Mouse (Mus musculus) liver, embryonic 12.5 days (tissue): Measurements from ENCODE around the gene Phox2a. TPM values are rescaled to one million over a fixed set of nuclear protein-coding genes. Genes with fewer than 3 reads are reported as not detected.

ENCODE experiments used
- ATAC-seq: fragments of 200-750 bp; cut with Nextera tagmentation; 2 replicates; pipeline ENCODE4 v1.8.0; 2017; ENCODE audit warnings: moderate number of reproducible peaks, mild to moderate bottlenecking, moderate library complexity
- H3K27ac ChIP-seq: fragments of 300-500 bp; sonication (generic); 2 replicates; pipeline ENCODE4 v1.5.1; 2016; ENCODE audit warnings: mild to moderate bottlenecking
- H3K27me3 ChIP-seq: fragments of 300-500 bp; sonication (generic); replicated peaks from 2 replicates; pipeline ENCODE4 v1.6.1; 2016; ENCODE audit warnings: mild to moderate bottlenecking, moderate library complexity
- H3K36me3 ChIP-seq: fragments of 300-500 bp; sonication (generic); 2 replicates; pipeline ENCODE4 v1.6.1; 2016; ENCODE audit warnings: mild to moderate bottlenecking, moderate library complexity
- H3K4me1 ChIP-seq: fragments of 300-500 bp; sonication (generic); 2 replicates; pipeline ENCODE4 v1.6.1; 2016
- H3K4me2 ChIP-seq: fragments of 300-500 bp; sonication (generic); 2 replicates; pipeline ENCODE4 v1.6.1; 2016; ENCODE audit warnings: mild to moderate bottlenecking, moderate library complexity
- H3K4me3 ChIP-seq: fragments of 300-500 bp; sonication (generic); 2 replicates; pipeline ENCODE4 v1.5.1; 2016; ENCODE audit warnings: mild to moderate bottlenecking, moderate library complexity
- H3K9ac ChIP-seq: fragments of 300-500 bp; sonication (generic); 2 replicates; pipeline ENCODE4 v1.6.1; 2016; ENCODE audit warnings: mild to moderate bottlenecking, moderate library complexity
- H3K9me3 ChIP-seq: fragments of 300-500 bp; sonication (generic); replicated peaks from 2 replicates; pipeline ENCODE4 v1.6.1; 2016; ENCODE audit warnings: mild to moderate bottlenecking, moderate library complexity
- WGBS: fragments of 180-500 bp; shearing (Covaris S2); methylation state at CpG from one replicate; pipeline ENCODE4 v1.1.7; 2016; ENCODE audit not compliant: insufficient replicate concordance; 5-methylcytosine and 5-hydroxymethylcytosine counted together
- polyA plus RNA-seq: library from polyadenylated mRNA; unstranded; fragments of >200 nt; fragmentation: Nextera tagmentation; extraction: Ambion mirVana; gene quantifications from 2 replicates; pipeline ENCODE4 v1.2.1, GENCODE M21; 2016

The Phox2a gene
- polyA plus RNA-seq, 1 experiment from 2014 or later: 0.07 TPM

DNA sequence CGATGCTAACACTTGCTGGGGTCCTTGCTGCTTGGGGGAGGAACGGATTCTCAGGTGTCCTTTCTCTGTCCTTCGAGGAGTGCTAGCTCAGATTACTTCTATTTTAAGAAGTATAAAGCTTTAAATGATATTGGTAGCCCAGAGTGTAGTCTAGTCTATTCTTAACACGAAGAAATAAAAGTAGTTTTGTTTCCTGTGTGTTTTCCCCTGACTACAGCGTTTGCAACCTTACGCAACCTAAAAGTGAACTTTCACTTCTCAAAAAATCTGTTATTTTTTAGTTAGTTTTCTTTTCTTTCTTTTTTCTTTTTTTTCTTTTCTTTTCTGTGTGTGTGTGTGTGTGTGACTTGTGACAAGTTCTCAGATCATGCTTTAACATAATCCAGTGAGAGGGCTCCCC, 33.6 kb downstream of the Phox2a start:
- Histone ChIP-seq H3K4me2 (no peak overlapping the region), H3K27ac (no peak overlapping the region), H3K27me3 (peaks cover 7% of the 10 kb centered on the region; the same call in 1 of the 2 replicates), H3K9ac (no peak overlapping the region), H3K4me1 (no peaks in the 10 kb centered on the region), H3K4me3 (no peak overlapping the region), H3K9me3 (no peaks in the 10 kb centered on the region), H3K36me3 (no peaks in the 10 kb centered on the region)
- WGBS: 65% methylated on average over 6 of the region's 6 CpGs
- ATAC-seq: no peak

DNA sequence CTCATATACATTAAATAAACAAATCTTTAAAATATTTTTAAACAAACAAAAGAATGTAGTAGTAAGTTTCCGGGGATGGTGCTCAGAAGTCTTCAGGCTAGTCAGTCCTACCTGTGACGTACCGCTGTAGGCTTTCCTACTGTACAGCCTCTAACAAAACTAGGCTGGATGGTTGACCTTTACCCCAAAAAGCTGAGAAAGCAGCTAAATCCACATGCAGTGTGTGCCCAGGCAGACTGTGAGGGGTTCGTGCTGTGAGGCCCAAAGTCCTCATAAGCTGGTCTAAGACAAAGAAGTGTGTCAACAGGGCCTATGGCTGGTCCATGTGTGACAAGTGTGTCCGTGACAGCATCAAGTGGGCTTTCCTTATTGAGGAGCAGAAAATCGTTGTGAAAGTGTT, 34.7 kb downstream of the Phox2a start:
- H3K4me1 ChIP-seq: no peaks in the 10 kb centered on the region
- H3K9ac ChIP-seq: no peak overlapping the region
- 72% methylated on average over 6 of the region's 6 CpGs for WGBS
- H3K4me2 ChIP-seq: no peak overlapping the region
- H3K36me3 ChIP-seq: no peaks in the 10 kb centered on the region
- peaks cover 7% of the 10 kb centered on the region; the same call in 1 of the 2 replicates for H3K27me3 ChIP-seq
- no peak overlapping the region for H3K27ac ChIP-seq
- H3K9me3 ChIP-seq: no peaks in the 10 kb centered on the region
- ATAC-seq: no peak
- no peak overlapping the region for H3K4me3 ChIP-seq

DNA sequence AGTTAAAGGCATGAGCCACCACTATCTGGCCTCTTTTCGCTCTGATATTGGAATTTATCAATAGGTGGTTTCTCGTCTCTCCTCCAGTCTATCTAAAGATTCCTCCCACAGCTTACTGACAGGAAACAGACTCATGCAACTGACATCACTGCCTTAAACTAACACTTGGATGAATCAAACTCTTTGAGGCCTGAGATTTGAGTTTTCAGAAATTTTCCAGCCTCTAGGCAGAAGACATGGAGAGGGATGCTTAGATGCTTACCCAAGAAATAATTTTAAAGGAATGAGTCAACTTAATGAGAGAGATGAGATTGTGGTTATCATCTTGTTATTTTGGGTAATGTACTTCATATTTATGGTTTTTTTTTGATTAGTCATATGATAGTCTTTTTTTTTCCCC, 35.7 kb downstream of the Phox2a start:
- 33% methylated on average over 2 of the region's 2 CpGs for WGBS
- Histone ChIP-seq H3K27ac (no peak overlapping the region), H3K9me3 (no peaks in the 10 kb centered on the region), H3K4me2 (no peak overlapping the region), H3K36me3 (no peaks in the 10 kb centered on the region), H3K4me1 (no peaks in the 10 kb centered on the region), H3K4me3 (no peak overlapping the region), H3K9ac (no peak overlapping the region), H3K27me3 (peaks cover 7% of the 10 kb centered on the region; the same call in 1 of the 2 replicates)
- ATAC-seq: no peak

DNA sequence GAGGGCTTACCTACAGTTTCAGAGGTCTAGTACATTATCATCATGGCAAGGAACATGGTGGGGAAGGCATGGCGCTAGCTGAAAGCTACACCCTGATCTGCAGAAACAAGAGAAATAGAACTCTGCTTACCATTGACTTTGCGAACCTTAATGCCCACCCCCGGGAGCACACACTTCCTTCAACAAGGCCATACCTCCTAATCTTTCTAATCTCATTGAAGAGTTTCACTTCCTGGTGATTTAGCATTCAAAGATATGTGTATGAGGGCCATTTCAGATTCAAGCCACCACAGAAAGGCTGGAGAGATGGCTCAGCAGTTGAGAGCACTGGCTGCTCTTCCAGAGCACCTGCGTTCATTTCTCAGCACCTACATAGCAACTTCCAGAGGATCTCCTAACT, 39.0 kb downstream of the Phox2a start, which contains the start of gene Folr2:
Gene Folr2, minus strand, starts transcription at position 101 of the 400 bp plus-strand sequence.
- Histone ChIP-seq H3K4me2 (no peak within 1 kb of the TSS), H3K9ac (no peak within 1 kb of the TSS), H3K27me3 (peaks cover 4% of the 10 kb centered on the region; the same call in 1 of the 2 replicates), H3K4me3 (no peak within 1 kb of the TSS), H3K36me3 (no peaks in the 10 kb centered on the region), H3K4me1 (no peaks in the 10 kb centered on the region), H3K27ac (no peak within 1 kb of the TSS), H3K9me3 (no peaks in the 10 kb centered on the region)
- WGBS: 79% methylated on average over 4 of the region's 4 CpGs
- ATAC-seq: no peak

DNA sequence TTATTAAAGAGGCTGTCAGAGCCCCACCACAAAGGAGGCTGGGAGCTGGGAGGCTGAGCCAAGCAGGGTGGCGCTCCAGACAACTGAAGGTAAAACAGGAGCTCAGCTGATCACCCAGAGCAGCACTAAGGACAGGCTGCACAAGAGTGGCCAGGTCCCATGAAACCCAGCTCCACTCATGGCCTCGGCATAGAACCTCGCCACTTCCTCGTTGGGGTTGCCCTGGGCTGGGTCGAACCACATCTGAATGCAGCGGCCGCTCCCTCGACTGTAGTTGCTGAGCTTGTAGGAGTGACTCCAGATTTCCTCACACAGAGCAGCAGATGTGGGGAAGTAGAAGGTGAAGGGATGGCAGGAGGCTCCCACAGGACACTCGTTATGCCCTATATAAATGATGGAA, 40.2 kb downstream of the Phox2a start:
- no peaks in the 10 kb centered on the region for H3K9me3 ChIP-seq
- no peaks in the 10 kb centered on the region for H3K36me3 ChIP-seq
- H3K4me2 ChIP-seq: no peak overlapping the region
- H3K4me1 ChIP-seq: no peaks in the 10 kb centered on the region
- H3K9ac ChIP-seq: no peak overlapping the region
- no peak for ATAC-seq
- peaks cover 4% of the 10 kb centered on the region; the same call in 1 of the 2 replicates for H3K27me3 ChIP-seq
- WGBS: 60% methylated on average over 9 of the region's 9 CpGs
- H3K27ac ChIP-seq: no peak overlapping the region
- no peak overlapping the region for H3K4me3 ChIP-seq

DNA sequence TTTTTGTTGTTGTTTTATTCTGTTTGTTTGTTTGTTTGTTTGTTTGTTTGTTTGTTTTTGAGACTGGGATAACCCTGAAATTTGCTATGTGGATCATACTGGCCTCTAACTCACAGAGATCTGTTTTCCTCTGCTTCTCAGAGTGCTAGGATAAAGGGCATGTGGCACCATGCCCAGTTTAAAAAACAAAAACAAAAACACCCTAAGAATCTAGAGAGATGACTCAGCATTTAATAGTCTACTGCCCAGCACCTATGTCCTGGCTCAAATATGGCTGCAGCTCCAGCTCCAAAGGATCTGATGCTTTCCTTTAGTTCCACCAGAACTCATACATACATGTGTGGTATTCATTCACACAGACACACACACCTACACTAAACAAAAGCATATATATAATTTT, 42.9 kb downstream of the Phox2a start:
- H3K27ac ChIP-seq: no peak overlapping the region
- H3K9ac ChIP-seq: no peak overlapping the region
- H3K27me3 ChIP-seq: peaks cover 4% of the 10 kb centered on the region; the same call in 1 of the 2 replicates

DNA sequence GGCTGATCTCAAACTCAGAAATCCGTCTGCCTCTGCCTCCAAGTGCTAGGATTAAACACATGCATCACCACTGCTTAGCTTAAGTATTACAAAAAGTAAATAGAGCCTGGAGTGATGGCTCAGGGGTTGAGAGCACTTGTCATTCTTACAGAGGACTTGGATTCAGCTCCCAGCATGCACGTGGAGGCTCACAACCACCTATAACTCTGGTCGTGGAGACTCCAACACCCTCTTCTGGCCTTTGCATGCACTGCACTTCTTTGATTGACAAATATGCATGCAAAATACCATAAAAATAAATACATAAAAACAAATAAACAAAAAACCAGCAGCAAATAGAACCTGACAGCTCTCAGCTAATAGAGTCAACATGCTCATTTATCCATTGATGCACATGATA, 44.2 kb downstream of the Phox2a start:
- Histone ChIP-seq H3K36me3 (no peaks in the 10 kb centered on the region), H3K9ac (no peak overlapping the region), H3K9me3 (no peaks in the 10 kb centered on the region), H3K27me3 (no peaks in the 10 kb centered on the region), H3K27ac (no peak overlapping the region), H3K4me2 (no peak overlapping the region), H3K4me1 (no peaks in the 10 kb centered on the region), H3K4me3 (no peak overlapping the region)
- WGBS: 58% methylated on average over 3 of the region's 3 CpGs
- ATAC-seq: no peak

More for the DNA sequence above, 42.9 kb downstream of the Phox2a start:
- Histone ChIP-seq H3K9me3 (no peaks in the 10 kb centered on the region), H3K4me1 (no peaks in the 10 kb centered on the region), H3K4me2 (no peak overlapping the region), H3K4me3 (no peak overlapping the region), H3K36me3 (no peaks in the 10 kb centered on the region)
- ATAC-seq: no peak

DNA sequence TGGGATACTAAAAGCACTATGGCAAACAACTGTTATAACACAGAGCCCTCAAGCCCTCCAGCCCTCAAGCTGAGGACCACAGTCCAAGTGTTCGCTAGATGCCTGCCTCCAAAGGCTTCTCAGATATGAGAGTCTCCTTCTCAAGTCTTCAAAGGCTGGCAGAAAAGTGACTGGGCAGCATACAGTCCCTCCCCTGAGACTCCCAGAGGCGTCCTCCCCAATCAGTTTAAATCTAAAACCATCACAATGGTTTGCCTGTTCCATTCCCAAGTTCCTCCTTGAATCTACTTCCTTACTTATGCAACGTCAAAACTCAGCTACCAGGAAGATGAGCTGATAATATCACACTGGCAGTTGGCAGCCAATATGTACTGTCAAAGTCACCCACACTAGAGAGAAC, 45.3 kb downstream of the Phox2a start, which contains the start of gene Anapc15:
Gene Anapc15, plus strand, starts transcription at position 301 of the 400 bp plus-strand sequence.
- Histone ChIP-seq H3K9ac (no peak within 1 kb of the TSS), H3K4me1 (no peaks in the 10 kb centered on the region), H3K36me3 (no peaks in the 10 kb centered on the region), H3K27me3 (no peaks in the 10 kb centered on the region), H3K9me3 (no peaks in the 10 kb centered on the region), H3K4me2 (no peak within 1 kb of the TSS), H3K4me3 (no peak within 1 kb of the TSS), H3K27ac (no peak within 1 kb of the TSS)
- WGBS: 45% methylated on average over 3 of the region's 3 CpGs
- no peak for ATAC-seq

DNA sequence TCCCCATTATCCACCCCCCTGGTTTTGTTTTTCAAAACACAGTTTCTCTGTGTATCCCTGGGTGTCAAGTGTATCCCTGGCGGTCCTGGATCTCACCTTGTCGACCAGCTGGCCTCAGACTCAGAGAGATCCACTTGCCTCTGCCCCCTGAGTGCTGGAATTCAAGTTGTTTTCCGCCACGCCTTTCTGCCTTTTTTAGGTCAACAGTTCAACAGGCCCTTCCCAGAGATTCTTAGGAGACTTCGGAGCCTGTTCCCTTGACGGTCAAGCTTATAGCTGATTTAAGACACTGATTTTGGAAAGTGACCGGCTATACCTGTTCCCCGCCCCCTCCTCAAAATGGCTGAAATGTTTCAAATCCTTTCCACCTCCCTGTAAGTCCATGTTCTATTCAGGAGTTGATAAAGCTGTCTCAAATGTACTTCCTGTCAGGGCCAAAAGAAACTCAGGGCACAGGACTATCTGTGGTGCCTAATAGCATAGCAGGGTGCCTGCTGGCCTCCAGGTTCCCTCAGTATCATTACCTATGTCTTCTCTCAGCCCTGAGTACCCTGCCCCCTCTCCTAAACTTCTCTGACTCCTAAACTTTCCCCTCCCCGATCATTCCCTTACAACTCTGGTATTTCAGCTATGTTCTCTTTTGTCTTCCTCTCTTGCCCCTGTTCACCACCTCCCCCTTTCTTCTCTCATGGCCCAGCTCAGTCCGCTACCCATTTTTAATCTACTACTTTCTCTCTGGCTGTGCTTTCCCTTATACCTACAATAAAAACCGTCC, 48.6 kb downstream of the Phox2a start:
- Histone ChIP-seq H3K27ac (no peak overlapping the region), H3K36me3 (no peaks in the 10 kb centered on the region), H3K9me3 (no peaks in the 10 kb centered on the region), H3K4me3 (no peak overlapping the region), H3K27me3 (0 out of 2 replicates have a peak, but pooled peaks cover 4% of the 10 kb centered on the region), H3K4me2 (no peak overlapping the region), H3K4me1 (no peaks in the 10 kb centered on the region), H3K9ac (no peak overlapping the region)
- ATAC-seq: no peak
- WGBS: 71% methylated on average over 11 of the region's 11 CpGs

DNA sequence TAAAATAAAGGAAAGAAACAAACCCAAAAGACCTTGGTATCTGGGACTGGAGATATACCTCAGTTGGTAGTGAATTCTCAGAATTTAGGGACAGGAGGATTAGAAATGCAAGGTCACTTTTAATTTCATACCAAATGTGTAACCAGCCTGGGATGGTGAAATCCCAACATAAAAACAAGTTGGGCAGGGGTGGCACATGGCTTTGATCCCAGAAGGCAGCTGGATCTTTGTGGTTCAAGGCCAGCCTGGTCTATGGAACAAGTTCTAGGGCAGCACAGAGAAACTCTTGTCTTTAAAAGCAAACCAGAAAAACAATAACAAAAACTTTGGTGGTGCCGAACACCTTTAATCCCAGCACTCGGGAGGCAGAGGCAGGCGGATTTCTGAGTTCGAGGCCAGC, 49.4 kb downstream of the Phox2a start:
- Histone ChIP-seq H3K4me3 (no peak overlapping the region), H3K27me3 (0 out of 2 replicates have a peak, but pooled peaks cover 4% of the 10 kb centered on the region), H3K4me1 (no peaks in the 10 kb centered on the region), H3K4me2 (no peak overlapping the region), H3K27ac (no peak overlapping the region), H3K9me3 (no peaks in the 10 kb centered on the region), H3K9ac (no peak overlapping the region), H3K36me3 (no peaks in the 10 kb centered on the region)
- no peak for ATAC-seq
- WGBS: 80% methylated on average over 4 of the region's 4 CpGs

DNA sequence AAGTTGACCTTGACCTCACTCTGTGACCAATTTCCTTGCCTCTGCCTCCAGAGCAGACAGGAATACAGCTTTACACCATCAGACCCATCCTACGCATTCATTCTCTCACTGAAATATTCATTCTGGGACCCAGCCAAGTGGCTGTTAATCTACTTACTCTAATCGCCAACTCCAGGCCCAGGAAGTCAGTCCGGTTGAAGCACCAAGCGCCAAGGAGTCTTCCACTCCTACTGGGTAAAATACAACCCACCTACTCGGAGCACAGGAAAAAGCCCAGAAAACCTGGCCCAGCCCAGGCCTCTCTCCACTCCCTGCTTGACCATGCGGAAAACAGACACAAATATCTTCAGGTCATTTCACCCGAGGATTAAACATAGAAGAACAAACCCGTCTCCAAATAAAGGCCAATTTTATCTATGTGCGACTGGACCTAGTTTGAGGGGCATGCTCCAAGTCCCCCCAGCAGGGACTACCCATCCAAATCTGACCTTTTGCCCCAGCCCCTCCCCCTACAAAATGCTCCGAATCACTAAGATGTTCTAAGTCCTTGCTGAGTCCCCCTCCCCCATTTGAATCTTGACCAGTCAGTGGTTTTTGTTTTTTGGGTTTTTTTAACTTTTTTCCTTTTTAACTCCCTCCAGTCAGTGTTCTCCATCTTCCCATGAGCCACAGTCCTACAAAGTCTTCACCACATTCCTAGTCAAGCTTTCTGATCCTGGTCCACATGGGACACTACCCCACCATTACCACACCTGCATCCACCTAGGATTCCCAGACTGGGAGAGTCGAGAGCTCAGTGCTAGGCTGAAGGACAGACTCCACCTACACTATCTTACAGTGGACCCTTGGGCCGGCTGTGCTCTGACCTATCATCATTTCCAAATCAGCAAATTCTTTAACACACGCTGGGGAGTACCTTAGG, 50.4 kb downstream of the Phox2a start:
- Histone ChIP-seq H3K9me3 (no peaks in the 10 kb centered on the region), H3K9ac (no peak overlapping the region), H3K36me3 (no peaks in the 10 kb centered on the region), H3K27me3 (0 out of 2 replicates have a peak, but pooled peaks cover 4% of the 10 kb centered on the region), H3K27ac (no peak overlapping the region), H3K4me1 (no peaks in the 10 kb centered on the region), H3K4me2 (no peak overlapping the region), H3K4me3 (no peak overlapping the region)
- no peak for ATAC-seq
- 64% methylated on average over 13 of the region's 13 CpGs for WGBS

DNA sequence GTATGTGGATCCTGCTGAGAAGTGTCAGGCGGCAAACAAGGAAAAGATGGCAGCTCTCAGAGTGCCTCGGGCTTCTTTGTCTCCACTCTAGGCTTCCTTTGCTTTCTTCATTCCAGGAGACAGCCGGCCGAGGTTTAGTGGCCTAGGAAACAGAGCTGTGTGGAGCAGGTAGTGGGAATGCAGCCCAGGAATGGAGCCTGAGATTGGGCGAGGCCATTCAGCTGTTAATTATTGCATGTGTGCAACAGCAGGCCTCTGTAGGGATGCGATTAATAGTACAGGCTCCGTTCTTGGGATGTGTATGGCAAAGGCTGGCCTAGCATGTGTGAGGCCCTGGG, 51.0 kb downstream of the Phox2a start:
- WGBS: 65% methylated on average over 7 of the region's 7 CpGs
- H3K4me3 ChIP-seq: no peak overlapping the region
- no peaks in the 10 kb centered on the region for H3K36me3 ChIP-seq
- H3K27ac ChIP-seq: no peak overlapping the region
- no peak overlapping the region for H3K4me2 ChIP-seq
- H3K4me1 ChIP-seq: no peaks in the 10 kb centered on the region
- no peak overlapping the region for H3K9ac ChIP-seq
- H3K9me3 ChIP-seq: no peaks in the 10 kb centered on the region
- 0 out of 2 replicates have a peak, but pooled peaks cover 4% of the 10 kb centered on the region for H3K27me3 ChIP-seq
- no peak for ATAC-seq
